Mouse (Mus musculus) adrenal gland (tissue): ENCODE data around the gene Axin1.

ENCODE experiments used
- intact Hi-C: fragments of 180-260 bp; cut with DNase I; formaldehyde crosslinking; loops from one replicate; pipeline ENCODE4 v1.15.1; 2025

Gene Axin1

GRCm38 (mm10) chr17:26235077-26235815 lies 96.8 kb downstream of the Axin1 start:
- intact Hi-C loops: no loop called here

- intact Hi-C loops: no loop called here
Measured at GRCm38 (mm10) chr17:26237667-26238066, 99.2 kb downstream of the Axin1 start.

GRCm38 (mm10) chr17:26239551-26239950 lies 101.1 kb downstream of the Axin1 start:
- intact Hi-C loops: no loop called here

- intact Hi-C loops: loop anchor here (5.0 kb wide), 2 partner anchors 38 to 118 kb away; partner anchors contain the start of genes Mrpl28 and Rgs11
Measured at GRCm38 (mm10) chr17:26240120-26240790, 101.8 kb downstream of the Axin1 start.

- intact Hi-C loops: loop anchor here (5.0 kb wide), 2 partner anchors 39 to 119 kb away; partner anchors contain the start of genes Mrpl28 and Rgs11
Measured at GRCm38 (mm10) chr17:26240990-26241389, 102.5 kb downstream of the Axin1 start.

GRCm38 (mm10) chr17:26243471-26244100 lies 105.1 kb downstream of the Axin1 start:
- intact Hi-C loops: loop anchor here (5.0 kb wide), 2 partner anchors 41 to 121 kb away; partner anchors contain the start of genes Mrpl28 and Rgs11

- intact Hi-C loops: loop anchor here (5.0 kb wide), 2 partner anchors 42 to 122 kb away; partner anchors contain the start of genes Mrpl28 and Rgs11
Measured at GRCm38 (mm10) chr17:26244101-26244841, 105.8 kb downstream of the Axin1 start, which contains the start of gene Fam234a. Gene Fam234a (minus strand): TSS chr17:26244242.
